Comparison of ENCODE assay signal across 21 mouse cellular contexts in the genomic region with DNA sequence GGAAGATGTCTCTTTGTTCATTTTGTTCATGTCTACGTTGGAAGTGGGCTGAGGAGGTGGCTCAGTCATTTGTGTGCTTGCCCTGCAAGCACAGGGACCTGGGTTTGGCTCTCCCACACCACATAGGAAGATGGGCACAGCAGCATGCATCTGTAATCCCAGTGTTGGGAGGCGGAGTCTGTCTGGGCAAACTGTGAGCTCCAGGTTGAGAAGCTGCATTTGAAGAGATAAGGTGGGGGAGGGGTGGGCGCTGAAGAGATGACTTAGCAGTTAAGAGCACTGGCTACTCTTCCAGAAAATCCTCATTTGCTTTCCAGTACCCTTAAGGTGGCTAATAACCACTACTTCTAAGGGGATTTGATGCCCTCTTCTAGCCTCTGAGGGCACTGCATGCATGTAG. TPM values are rescaled to one million over a fixed set of nuclear protein-coding genes. Genes with fewer than 3 reads are reported as not detected.
DNase-seq lines count a peak whose midpoint lies in the region; ATAC-seq lines count a peak whose summit lies in the region.
"Had no signal": no experiment of that assay in that cellular context is flagged by ENCODE, and none has a peak within 500 bp of the region (broad histone marks: within the 10 kb centered on the region; RNA-seq: fewer than 3 reads in every experiment).

No protein-coding gene starts in this region.

- H3K36me3 ChIP-seq in liver, embryonic 15.5 days (replicated peaks) = no peaks in the 10 kb centered on the region
- H3K36me3 ChIP-seq: heart, embryonic 15.5 days; hindbrain, embryonic 15.5 days; neural tube, embryonic 12.5 days had no signal

- no peak overlapping the region for H3K4me3 ChIP-seq in liver, embryonic 15.5 days (replicated peaks)
- H3K4me3 ChIP-seq: heart, embryonic 15.5 days; hindbrain, embryonic 15.5 days; neural tube, embryonic 12.5 days had no signal

- H3K4me2 ChIP-seq in liver, embryonic 15.5 days = peak overlapping the region; percentile 57
- H3K4me2 ChIP-seq: heart, embryonic 15.5 days; hindbrain, embryonic 15.5 days; lung, embryonic 14.5 days; neural tube, embryonic 12.5 days had no signal

- peak overlapping the region; percentile 13; the same call in 1 of the 2 replicates for H3K9ac ChIP-seq in liver, embryonic 15.5 days
- H3K9ac ChIP-seq: heart, embryonic 15.5 days; hindbrain, embryonic 15.5 days; lung, embryonic 14.5 days; neural tube, embryonic 12.5 days had no signal

- H3K27ac ChIP-seq in liver, embryonic 15.5 days (replicated peaks) = peak overlapping the region; percentile 84
- H3K27ac ChIP-seq: heart, embryonic 15.5 days; neural tube, embryonic 12.5 days had no signal

- peak; percentile 43 for DNase-seq in retina, postnatal 1 day
- no peak for DNase-seq in retina, embryonic 14.5 days (ENCODE audit: low spot score)
- DNase-seq in c-Kit-positive CD71-positive TER-119-negative erythroid progenitor cells, embryonic 14.5 days (ENCODE audit: low read depth) = peak; percentile 87
- peak; percentile 61 for DNase-seq in yolk sac, embryonic 10.5 days (ENCODE audit: low spot score)
- DNase-seq in natural killer cell, adult 2 months (ENCODE audit: low spot score in 2 of 2) = no peak
- no peak for DNase-seq in left cerebral cortex, postnatal 4 days
- no peak for DNase-seq in cerebellum, adult 11 months
- DNase-seq: lung, embryonic 14.5 days; thymus, postnatal 36 days had no signal

- intact Hi-C loops in left cerebral cortex, postnatal 4 days (cut with DNase I) = no loop called here

- ATAC-seq in liver, embryonic 15.5 days (ENCODE audit: insufficient read depth) = peak; percentile 11
- ATAC-seq: activated CD4-positive, CD25-positive, alpha-beta regulatory T cell, adult 4 months; CD4-positive, CD25-positive, alpha-beta regulatory T cell, adult 4 months had no signal

- H3K27me3 ChIP-seq in liver, embryonic 15.5 days = 0 out of 2 replicates have a peak, but pooled peaks cover 5% of the 10 kb centered on the region
- H3K27me3 ChIP-seq: heart, embryonic 15.5 days; hindbrain, embryonic 15.5 days; neural tube, embryonic 12.5 days had no signal

- H3K4me1 ChIP-seq in liver, embryonic 15.5 days (replicated peaks) = peaks cover 51% of the 10 kb centered on the region

- H3K9me3 ChIP-seq in liver, embryonic 15.5 days (replicated peaks) = no peaks in the 10 kb centered on the region
- H3K9me3 ChIP-seq: heart, embryonic 15.5 days; hindbrain, embryonic 15.5 days; neural tube, embryonic 12.5 days had no signal

- 20% methylated on average over 3 of the region's 3 CpGs for WGBS in liver, embryonic 15.5 days (ENCODE audit: insufficient replicate concordance)

RNA-seq across cellular contexts. Expression of a gene that starts 4.7 kb away (rescaled TPM):
- 23.6 and 24.9 TPM in 2 replicates for polyA plus RNA-seq in liver, embryonic 15.5 days (2015; fragmentation: Nextera tagmentation; extraction: Ambion mirVana)
- 100 to 1,000 TPM; 139 to 160 TPM for total RNA-seq in left cerebral cortex, postnatal 4 days (2021)

RNA-seq across cellular contexts. Expression of a gene that starts 5.0 kb away (rescaled TPM):
- polyA plus RNA-seq in liver, embryonic 15.5 days (2015; fragmentation: Nextera tagmentation; extraction: Ambion mirVana) = 0.32 TPM in 1 of 2 replicates, not detected in the other
- total RNA-seq in left cerebral cortex, postnatal 4 days (2021) = 1 to 10 TPM in 1 of 2 experiments, not detected in 1; 1.1 TPM
- total RNA-seq: gastrocnemius, postnatal 4 days; layer of hippocampus, adult 18-20 months; left cerebral cortex, postnatal 14 days had no signal
- polyA plus RNA-seq: activated CD4-positive, CD25-positive, alpha-beta regulatory T cell, adult 4 months; CD4-positive, CD25-positive, alpha-beta regulatory T cell, adult 4 months; kidney, adult 2 months; lung, embryonic 14.5 days; neural tube, embryonic 12.5 days; stomach, embryonic 14.5 days had no signal

RNA-seq across cellular contexts. Expression of a gene that starts 16.4 kb away (rescaled TPM):
- polyA plus RNA-seq in liver, embryonic 15.5 days (2015; fragmentation: Nextera tagmentation; extraction: Ambion mirVana) = not detected in 2 replicates
- total RNA-seq in left cerebral cortex, postnatal 4 days (2021) = not detected
- total RNA-seq: gastrocnemius, postnatal 4 days; layer of hippocampus, adult 18-20 months; left cerebral cortex, postnatal 14 days had no signal
- polyA plus RNA-seq: CD4-positive, CD25-positive, alpha-beta regulatory T cell, adult 4 months; frontal cortex, adult 2 months; heart, embryonic 15.5 days; hindbrain, embryonic 15.5 days; kidney, adult 2 months; lung, embryonic 14.5 days; neural tube, embryonic 12.5 days; stomach, embryonic 14.5 days had no signal

Comparison
In these comparisons a context has a peak if more than half of its experiments do, and no peak if none do; other contexts are left out.
1. DNase-seq: peak in retina, postnatal 1 day (single experiment), c-Kit-positive CD71-positive TER-119-negative erythroid progenitor cells, embryonic 14.5 days (single experiment) and yolk sac, embryonic 10.5 days (single experiment); none in retina, embryonic 14.5 days (single experiment), natural killer cell, adult 2 months (0 of 2), left cerebral cortex, postnatal 4 days (single experiment) and cerebellum, adult 11 months (single experiment).